Mouse (Mus musculus): ENCODE results near the gene Hoxb4. TPM values are rescaled to one million over a fixed set of nuclear protein-coding genes. Genes with fewer than 3 reads are reported as not detected.

Hoxb4 gene
- polyA plus RNA-seq, 1 experiment from 2014 or later = 0.56 TPM

DNA sequence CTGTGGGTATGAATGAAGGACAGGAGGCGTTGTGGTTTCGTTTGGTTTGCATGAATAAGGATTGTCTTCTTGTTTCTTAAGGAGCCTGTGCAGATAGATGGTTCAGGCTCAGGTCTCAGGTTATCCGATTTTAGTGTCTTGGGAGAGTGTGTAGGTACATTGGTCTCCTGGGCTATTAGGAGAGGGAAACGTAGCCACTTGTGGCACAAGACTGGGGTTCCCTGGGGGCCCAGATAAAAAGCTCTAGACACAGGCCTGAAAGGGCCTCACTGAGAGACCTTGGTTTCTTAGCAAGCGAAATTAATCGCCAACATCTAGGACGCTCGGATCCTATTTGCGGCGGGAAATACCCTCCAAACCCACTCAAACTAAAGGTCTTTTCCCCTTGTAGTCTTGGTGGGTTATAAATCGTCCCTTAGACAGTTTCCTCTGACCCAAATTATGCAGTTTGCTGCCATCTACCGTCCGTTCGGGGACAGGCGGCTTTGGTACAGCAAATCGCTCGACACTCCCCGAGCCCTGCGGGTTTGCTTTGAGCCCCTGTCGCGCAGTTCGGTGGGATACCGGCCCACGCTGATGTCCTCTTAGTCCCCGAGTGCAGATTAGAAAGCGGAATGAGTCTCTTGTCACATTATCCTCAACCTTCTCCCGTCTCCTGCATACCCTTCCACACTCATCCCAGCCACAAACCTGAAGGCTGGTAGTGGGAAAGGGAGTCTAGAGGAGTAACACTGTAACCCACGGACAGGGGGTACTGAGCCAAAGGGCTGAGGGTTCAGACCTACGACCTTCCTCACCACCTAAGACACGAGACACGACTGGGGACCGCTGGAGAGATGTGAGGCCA is 23.6 kb upstream of the Hoxb4 start:
- no peaks in the 10 kb centered on the region for H3K9me3 ChIP-seq
- no peak overlapping the region for H3K27ac ChIP-seq
- H3K9ac ChIP-seq (replicated peaks) = no peak overlapping the region
- WGBS = 1% methylated on average over 32 of the region's 32 CpGs
- no peaks in the 10 kb centered on the region for H3K36me3 ChIP-seq
- H3K4me3 ChIP-seq (replicated peaks) = peak overlapping the region; percentile 10
- peak; percentile 38; the same call in 1 of the 2 replicates for ATAC-seq (ENCODE audit: insufficient number of reproducible peaks, insufficient read depth, low FRiP score, low TSS enrichment, low read depth)
- peaks cover 13% of the 10 kb centered on the region for H3K4me1 ChIP-seq (replicated peaks)
- peaks cover 96% of the 10 kb centered on the region for H3K27me3 ChIP-seq
- H3K4me2 ChIP-seq = peak overlapping the region; percentile 42

DNA sequence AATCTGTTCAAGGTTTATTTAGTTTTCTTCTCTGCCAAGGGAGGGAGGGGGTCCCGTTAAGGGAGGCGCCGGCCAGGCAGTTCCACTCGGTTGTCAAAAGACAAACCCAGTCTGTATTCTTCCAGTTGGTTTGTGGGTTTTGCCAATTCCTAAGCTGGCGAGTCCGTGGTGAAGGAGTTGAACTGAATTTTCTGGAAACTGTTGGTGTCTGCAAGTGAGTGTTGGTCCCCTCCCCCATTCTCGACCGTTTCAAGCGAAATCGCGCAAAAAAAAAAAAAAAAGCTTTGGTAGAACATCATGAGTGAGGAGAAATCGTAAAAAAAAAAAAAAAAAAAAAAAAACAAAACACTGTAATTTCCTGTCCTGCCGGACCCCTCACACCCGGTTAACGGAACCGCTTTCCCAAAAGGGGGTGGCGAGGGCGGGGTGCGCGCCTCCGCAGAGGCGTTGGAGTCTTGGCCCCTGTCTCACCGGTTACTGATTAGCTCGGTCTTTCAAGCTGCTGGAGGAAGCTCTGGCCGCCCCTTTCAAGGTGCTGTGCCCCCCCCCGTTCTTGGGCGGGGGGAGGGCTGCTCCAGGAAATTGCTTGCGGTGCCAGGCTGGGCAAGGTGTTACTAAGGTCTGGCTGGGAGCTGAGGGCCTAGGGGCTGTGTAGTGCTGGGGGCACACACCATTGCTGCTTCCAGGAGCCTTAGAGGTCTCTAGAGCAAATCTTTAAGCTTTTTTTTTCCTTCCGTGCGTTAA is 22.8 kb upstream of the Hoxb4 start:
- under 1% methylated on average over 30 of the region's 30 CpGs for WGBS
- no peak overlapping the region for H3K27ac ChIP-seq
- peak overlapping the region; percentile 12 for H3K4me3 ChIP-seq (replicated peaks)
- peak overlapping the region; percentile 42 for H3K4me2 ChIP-seq
- no peaks in the 10 kb centered on the region for H3K36me3 ChIP-seq
- H3K27me3 ChIP-seq = peaks cover 97% of the 10 kb centered on the region
- ATAC-seq (ENCODE audit: insufficient number of reproducible peaks, insufficient read depth, low FRiP score, low TSS enrichment, low read depth) = no peak
- H3K4me1 ChIP-seq (replicated peaks) = peaks cover 15% of the 10 kb centered on the region
- H3K9me3 ChIP-seq = no peaks in the 10 kb centered on the region
- H3K9ac ChIP-seq (replicated peaks) = no peak overlapping the region

DNA sequence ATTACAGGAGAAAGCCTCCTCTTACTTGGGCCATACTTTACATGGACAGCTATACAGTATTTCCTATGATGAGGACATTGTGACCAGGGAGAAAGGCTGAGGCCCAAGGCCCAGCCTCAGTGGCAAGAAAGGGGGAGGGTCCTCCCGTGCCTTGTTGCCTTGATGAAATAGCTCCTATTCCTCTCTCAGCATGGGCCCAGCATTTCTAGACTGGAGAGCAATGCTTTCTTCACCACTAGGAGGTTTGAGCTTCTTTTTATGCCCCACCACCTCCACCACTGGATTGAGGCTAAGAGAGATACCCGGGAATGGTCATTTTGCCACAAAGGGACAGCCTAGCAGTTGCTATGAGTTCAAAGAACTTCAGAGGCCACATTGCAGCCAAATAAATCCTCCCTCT is 21.1 kb upstream of the Hoxb4 start:
- H3K4me2 ChIP-seq = no peak overlapping the region
- WGBS = 7% methylated on average over 2 of the region's 2 CpGs
- no peaks in the 10 kb centered on the region for H3K9me3 ChIP-seq

DNA sequence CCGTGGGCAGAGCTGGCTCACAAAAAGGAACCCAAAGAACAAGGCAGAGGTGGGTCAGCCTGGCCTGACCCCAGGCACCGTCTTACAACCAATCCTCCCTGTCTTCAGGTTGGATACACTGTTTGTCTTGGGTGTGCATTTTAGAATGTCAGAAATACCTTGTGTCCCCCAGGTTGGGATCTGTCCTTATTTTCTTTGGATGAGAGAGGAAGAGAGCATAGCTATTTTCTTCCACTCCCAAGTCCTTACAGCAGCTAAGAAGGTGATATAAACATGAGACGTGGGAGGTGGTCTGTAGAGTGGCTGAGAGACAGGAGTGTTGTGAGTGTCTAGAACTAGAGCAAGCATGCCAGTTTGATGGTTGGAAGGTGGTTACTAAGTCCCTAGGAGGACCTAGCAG is 20.6 kb upstream of the Hoxb4 start:
- Histone ChIP-seq H3K4me1 (replicated peaks) (peaks cover 23% of the 10 kb centered on the region), H3K4me3 (replicated peaks) (no peak overlapping the region), H3K9me3 (no peaks in the 10 kb centered on the region), H3K4me2 (no peak overlapping the region), H3K27me3 (peaks cover 99% of the 10 kb centered on the region), H3K36me3 (no peaks in the 10 kb centered on the region), H3K27ac (no peak overlapping the region), H3K9ac (replicated peaks) (no peak overlapping the region)
- ATAC-seq (ENCODE audit: insufficient number of reproducible peaks, insufficient read depth, low FRiP score, low TSS enrichment, low read depth) = no peak
- 10% methylated on average over 3 of the region's 3 CpGs for WGBS

More for the DNA sequence above, 21.1 kb upstream of the Hoxb4 start:
- Histone ChIP-seq H3K4me1 (replicated peaks) (peaks cover 23% of the 10 kb centered on the region), H3K27me3 (peaks cover 99% of the 10 kb centered on the region), H3K9ac (replicated peaks) (no peak overlapping the region), H3K36me3 (no peaks in the 10 kb centered on the region), H3K4me3 (replicated peaks) (no peak overlapping the region), H3K27ac (no peak overlapping the region)
- ATAC-seq (ENCODE audit: insufficient number of reproducible peaks, insufficient read depth, low FRiP score, low TSS enrichment, low read depth) = no peak

DNA sequence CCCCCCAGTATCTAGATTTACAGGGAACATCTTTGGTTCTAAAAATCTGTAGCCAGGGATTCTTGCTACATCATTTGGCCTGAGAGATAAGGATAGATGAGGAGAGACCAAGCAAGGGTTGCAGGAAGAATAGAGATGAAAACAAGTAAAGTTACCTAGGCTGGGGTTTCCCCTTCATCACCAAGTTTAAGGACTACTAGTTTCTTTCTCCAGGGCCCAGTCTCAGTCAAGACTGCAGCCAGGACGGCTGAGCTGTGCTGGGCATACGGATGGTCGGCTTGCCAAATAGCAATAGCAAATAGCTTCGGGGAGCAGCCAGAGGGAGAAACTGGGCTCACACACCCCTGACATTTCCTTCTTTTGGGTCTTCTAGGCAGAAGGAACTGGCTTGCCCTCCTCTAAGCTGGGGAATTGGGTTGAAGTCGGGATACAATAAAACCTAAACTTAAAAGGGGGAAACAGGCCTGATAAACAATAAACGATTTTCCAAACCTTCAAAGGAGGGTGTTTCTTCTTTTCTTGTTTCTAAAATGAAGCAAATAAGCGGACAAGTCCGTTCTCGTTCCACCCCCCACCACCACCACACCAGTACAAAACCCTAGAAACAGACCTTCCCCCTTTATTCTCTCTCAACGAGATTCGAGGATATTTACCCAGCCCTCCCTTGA is 20.0 kb upstream of the Hoxb4 start:
- ATAC-seq (ENCODE audit: insufficient number of reproducible peaks, insufficient read depth, low FRiP score, low TSS enrichment, low read depth) = no peak
- H3K4me3 ChIP-seq (replicated peaks) = no peak overlapping the region; the same call in 1 of the 2 replicates
- 8% methylated on average over 11 of the region's 11 CpGs for WGBS
- H3K4me2 ChIP-seq = no peak overlapping the region
- peaks cover 99% of the 10 kb centered on the region for H3K27me3 ChIP-seq
- H3K27ac ChIP-seq = no peak overlapping the region
- peaks cover 23% of the 10 kb centered on the region for H3K4me1 ChIP-seq (replicated peaks)
- no peaks in the 10 kb centered on the region for H3K36me3 ChIP-seq
- H3K9ac ChIP-seq (replicated peaks) = no peak overlapping the region
- no peaks in the 10 kb centered on the region for H3K9me3 ChIP-seq

DNA sequence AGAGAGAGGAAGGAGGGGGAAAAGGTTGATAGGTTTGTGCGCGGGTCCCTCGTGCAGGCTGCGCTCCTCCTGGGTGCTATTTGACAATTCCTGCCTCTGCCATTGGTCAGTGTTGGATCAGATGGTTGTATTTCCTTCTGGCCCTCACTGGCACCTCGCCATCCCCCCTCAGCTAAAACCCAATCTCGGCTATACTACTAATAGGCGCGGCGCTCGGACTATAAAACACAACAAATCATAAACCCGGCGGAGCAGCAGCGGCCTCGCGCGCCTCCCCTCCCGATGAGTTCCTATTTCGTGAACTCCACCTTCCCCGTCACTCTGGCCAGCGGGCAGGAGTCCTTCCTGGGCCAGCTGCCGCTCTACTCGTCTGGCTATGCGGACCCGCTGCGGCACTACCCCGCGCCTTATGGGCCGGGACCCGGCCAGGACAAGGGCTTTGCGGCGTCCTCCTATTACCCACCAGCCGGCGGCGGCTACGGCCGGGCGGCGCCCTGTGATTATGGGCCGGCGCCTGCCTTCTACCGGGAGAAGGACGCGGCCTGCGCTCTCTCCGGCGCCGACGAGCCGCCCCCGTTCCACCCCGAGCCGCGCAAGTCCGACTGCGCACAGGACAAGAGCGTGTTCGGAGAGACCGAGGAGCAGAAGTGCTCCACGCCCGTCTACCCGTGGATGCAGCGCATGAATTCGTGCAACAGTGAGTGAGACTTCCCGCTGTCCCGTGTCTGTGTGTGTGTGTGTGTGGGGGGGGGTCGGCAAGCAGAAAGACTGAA is 19.0 kb upstream of the Hoxb4 start:
- no peak for ATAC-seq (ENCODE audit: insufficient number of reproducible peaks, insufficient read depth, low FRiP score, low TSS enrichment, low read depth)
- Histone ChIP-seq H3K9ac (replicated peaks) (no peak overlapping the region; the same call in 1 of the 2 replicates), H3K4me3 (replicated peaks) (peak overlapping the region; percentile 33), H3K27me3 (peaks cover 99% of the 10 kb centered on the region), H3K27ac (no peak overlapping the region), H3K36me3 (no peaks in the 10 kb centered on the region), H3K4me2 (peak overlapping the region; percentile 53), H3K4me1 (replicated peaks) (peaks cover 31% of the 10 kb centered on the region), H3K9me3 (no peaks in the 10 kb centered on the region)
- under 1% methylated on average over 66 of the region's 66 CpGs for WGBS

DNA sequence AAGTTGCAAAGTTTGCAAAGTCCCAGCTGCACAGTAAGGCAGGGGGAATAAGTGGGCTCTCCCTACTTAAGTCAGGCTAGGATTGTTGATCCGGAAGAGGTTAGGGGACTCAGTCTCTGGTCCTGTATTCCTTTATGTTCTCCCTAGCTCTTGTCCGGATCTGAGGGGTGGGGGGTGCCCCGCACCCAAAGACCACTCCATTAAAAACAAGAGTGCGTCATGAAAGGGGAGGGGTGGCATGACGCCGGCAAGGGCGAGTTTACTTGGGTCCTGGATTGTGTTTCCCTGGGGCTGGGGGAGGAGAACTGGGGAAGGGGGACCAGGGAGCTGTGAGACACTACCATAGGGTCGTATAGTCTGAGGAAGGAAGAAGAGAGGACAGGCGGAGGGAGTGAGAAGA is 18.3 kb upstream of the Hoxb4 start:
- Histone ChIP-seq H3K9ac (replicated peaks) (no peak overlapping the region), H3K4me3 (replicated peaks) (peak overlapping the region; percentile 33), H3K4me1 (replicated peaks) (peaks cover 28% of the 10 kb centered on the region), H3K4me2 (peak overlapping the region; percentile 53; the same call in 1 of the 2 replicates), H3K36me3 (no peaks in the 10 kb centered on the region), H3K9me3 (no peaks in the 10 kb centered on the region), H3K27ac (no peak overlapping the region), H3K27me3 (peaks cover 99% of the 10 kb centered on the region)
- WGBS = 0% methylated on average over 9 of the region's 9 CpGs
- ATAC-seq (ENCODE audit: insufficient number of reproducible peaks, insufficient read depth, low FRiP score, low TSS enrichment, low read depth) = no peak

DNA sequence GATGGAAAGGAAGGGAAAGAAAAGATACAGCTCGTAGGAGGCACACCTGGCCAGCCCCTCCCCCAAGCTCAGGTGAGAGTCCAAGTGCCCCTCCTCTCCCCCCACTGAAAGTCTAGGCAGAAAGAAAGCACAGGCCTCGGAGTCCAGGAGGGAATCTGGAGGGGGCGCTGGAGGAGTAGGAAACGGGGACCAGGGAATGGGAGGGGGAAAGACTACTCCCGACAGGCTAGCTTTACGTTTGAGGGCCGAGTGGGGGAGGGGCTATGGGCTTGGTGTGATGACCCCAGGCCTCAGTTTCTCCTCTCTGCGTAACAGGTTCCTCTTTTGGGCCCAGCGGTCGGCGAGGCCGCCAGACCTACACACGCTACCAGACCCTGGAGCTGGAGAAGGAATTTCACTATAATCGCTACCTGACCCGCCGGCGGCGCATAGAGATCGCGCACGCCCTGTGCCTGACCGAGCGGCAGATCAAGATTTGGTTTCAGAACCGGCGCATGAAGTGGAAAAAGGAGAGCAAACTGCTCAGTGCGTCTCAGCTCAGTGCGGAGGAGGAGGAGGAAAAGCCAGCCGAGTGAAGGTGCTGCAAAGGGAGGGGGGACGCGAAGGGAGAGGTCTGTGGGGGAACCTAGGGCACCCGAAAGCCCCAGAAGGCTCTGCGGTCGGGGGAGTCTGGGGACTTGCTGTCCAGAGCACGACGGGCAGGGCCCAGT is 17.6 kb upstream of the Hoxb4 start:
- Histone ChIP-seq H3K27me3 (peaks cover 100% of the 10 kb centered on the region), H3K4me3 (replicated peaks) (peak overlapping the region; percentile 7; the same call in 1 of the 2 replicates), H3K9ac (replicated peaks) (no peak overlapping the region), H3K4me1 (replicated peaks) (peaks cover 25% of the 10 kb centered on the region), H3K36me3 (no peaks in the 10 kb centered on the region), H3K9me3 (no peaks in the 10 kb centered on the region), H3K4me2 (peak overlapping the region; percentile 17; the same call in 1 of the 2 replicates), H3K27ac (no peak overlapping the region)
- WGBS = 1% methylated on average over 35 of the region's 35 CpGs
- ATAC-seq (ENCODE audit: insufficient number of reproducible peaks, insufficient read depth, low FRiP score, low TSS enrichment, low read depth) = no peak

DNA sequence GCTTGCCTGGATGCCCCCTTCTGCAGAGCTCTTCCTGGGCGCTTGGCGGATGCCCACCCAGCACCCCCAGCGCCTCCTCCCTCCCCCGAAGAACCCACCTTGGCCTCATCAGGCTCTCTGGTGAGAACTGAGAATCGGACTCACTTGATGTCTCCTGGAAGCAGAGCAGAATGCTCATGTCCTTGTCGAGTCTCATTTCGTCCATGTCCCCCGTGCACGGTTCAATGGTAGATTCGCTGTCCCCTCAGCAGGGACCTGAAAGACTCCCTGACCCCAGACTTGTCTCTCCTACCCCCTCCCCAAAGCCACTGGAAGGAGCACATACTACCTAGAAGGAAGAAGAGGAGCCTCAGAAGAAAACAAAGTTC is 17.0 kb upstream of the Hoxb4 start:
- peak overlapping the region; percentile 7; the same call in 1 of the 2 replicates for H3K4me3 ChIP-seq (replicated peaks)
- no peak for ATAC-seq (ENCODE audit: insufficient number of reproducible peaks, insufficient read depth, low FRiP score, low TSS enrichment, low read depth)
- no peak overlapping the region for H3K27ac ChIP-seq
- H3K9ac ChIP-seq (replicated peaks) = no peak overlapping the region
- H3K9me3 ChIP-seq = no peaks in the 10 kb centered on the region
- 0 out of 2 replicates have a peak overlapping the region, but pooled peaks have one; percentile 17 for H3K4me2 ChIP-seq
- H3K36me3 ChIP-seq = no peaks in the 10 kb centered on the region
- WGBS = 14% methylated on average over 10 of the region's 10 CpGs
- peaks cover 24% of the 10 kb centered on the region for H3K4me1 ChIP-seq (replicated peaks)
- H3K27me3 ChIP-seq = peaks cover 100% of the 10 kb centered on the region

DNA sequence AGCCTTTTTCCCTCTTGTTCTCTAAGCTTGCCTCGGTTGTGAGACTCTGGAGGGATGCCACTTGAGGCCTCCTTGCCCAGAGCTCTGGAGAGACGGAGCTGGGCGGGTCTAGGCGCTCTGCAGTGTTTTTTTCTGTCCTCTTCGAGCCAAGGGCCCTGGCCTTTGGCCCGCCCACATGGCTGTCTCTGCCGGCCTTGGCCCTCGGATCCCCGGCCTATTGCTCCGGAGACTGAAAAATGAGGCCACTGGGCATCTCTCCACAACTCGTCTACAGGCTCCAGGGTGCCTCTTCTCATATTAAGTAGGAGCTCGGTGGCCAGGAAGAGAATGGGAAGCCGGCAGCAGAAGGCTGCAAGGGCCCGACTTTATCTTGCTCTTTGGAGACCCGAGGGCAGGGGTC is 16.2 kb upstream of the Hoxb4 start:
- H3K9ac ChIP-seq (replicated peaks) = no peak overlapping the region
- H3K4me2 ChIP-seq = no peak overlapping the region
- peaks cover 100% of the 10 kb centered on the region for H3K27me3 ChIP-seq
- WGBS = 3% methylated on average over 15 of the region's 15 CpGs
- no peak for ATAC-seq (ENCODE audit: insufficient number of reproducible peaks, insufficient read depth, low FRiP score, low TSS enrichment, low read depth)
- no peaks in the 10 kb centered on the region for H3K9me3 ChIP-seq
- no peaks in the 10 kb centered on the region for H3K36me3 ChIP-seq
- H3K27ac ChIP-seq = no peak overlapping the region
- peaks cover 24% of the 10 kb centered on the region for H3K4me1 ChIP-seq (replicated peaks)
- no peak overlapping the region for H3K4me3 ChIP-seq (replicated peaks)

All from limb, embryonic 12.5 days (tissue).